Mouse (Mus musculus) lung, postnatal 4 days (tissue): Measurements from ENCODE around the gene Garnl3.

Source experiments
- DNase-seq, 2 experiments: peaks; one replicate each; pipeline ENCODE4 v3.0.0; 2021

Garnl3 gene

GRCm38 (mm10) chr2:32966689-32967631, 164.5 kb downstream of the Garnl3 start:
- DNase-seq: peak; percentile 89 to 93

DNA sequence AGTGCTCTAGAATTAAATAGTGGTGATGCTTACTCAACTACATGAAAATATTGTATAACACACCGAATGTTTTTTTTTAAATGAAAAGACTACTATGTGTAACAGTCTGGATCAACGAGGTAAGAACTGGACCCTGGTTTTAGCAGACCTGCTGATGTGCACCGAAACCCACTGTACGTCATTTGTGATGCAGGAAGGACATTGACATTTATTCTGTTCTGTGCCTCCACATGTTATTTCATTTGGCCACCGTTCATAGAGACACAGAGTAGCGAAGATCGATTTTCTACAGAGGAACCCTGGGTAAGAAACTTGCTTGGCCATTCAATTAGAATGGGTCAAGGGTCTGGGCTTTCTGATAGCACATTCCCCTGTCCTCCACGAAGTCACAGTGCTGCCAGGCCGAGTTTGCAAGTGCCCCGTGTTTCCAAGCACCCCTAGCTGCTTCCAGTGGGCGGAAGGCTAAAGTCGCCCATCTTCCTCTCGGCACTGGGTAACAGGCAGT, 165.2 kb downstream of the Garnl3 start:
- no peak for DNase-seq

DNA sequence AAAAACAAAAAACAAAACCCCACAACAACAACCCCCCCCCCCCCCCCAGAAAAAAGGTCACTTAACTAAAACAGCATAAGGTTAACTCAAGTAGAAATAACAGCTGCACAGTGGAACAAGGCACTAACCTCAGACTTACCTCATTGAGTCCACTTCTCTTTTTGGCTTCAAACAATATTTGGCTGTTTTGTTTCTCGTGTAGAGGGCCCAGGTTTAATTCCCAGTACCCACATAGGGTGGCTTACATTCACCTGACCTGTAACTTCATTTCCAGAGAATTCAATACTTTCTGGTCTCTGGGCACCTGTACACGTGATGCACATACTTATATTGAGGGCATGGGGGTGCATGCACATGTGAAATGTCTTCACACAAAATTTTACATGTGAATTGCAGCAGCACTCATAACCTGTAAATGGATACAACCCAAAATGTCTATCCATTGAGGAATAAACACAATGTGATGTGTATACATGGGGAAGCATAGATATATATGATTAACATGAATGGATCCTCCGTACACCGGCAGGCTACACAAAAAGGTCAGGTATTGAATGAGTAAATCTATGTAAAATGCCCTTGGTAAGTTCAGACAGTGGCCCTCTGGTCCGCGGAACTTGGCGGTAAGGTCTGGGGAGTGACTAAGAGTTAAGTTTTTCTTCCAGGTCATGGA, 165.8 kb downstream of the Garnl3 start:
- DNase-seq: no peak

DNA sequence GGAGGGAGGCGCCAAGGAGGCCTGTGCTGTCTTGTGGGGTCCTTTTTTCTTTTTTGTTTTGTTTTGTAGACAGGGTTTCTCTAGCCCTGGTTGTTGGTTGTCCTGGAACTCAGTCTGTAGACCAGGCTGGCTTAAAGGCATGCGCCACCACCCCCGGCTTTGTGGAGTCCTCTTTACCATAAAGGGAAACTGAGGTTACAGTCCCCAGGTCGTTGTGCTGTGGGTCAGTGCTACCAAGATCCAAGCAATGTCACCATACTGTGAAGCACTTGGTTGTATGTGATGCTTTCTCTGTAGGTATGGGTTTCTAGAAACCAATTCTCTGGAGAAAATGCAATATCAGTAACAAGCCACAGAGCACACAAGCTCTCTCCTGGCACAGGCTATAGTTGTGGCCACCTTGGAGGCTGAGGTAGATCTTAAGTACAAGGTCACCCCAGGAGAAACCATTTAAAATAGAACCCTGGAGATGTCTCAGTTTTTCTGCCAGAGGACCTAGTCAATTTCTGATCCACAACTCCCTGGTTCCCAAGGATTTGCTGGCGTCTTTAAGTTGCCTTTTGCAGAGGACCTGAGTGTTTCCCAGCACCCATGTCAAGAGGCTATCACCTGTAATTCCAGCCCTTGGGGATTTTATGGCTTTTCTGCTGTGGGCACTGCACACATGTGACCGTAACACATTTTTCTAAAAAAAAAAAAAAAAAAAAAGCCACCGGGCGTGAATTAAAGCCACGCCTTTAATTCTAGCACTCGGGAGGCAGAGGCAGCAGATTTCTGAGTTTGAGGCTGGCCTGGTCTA, 166.6 kb downstream of the Garnl3 start:
- no peak for DNase-seq

- DNase-seq: no peak
These were observed 167.5 kb downstream of the Garnl3 start for GRCm38 (mm10) chr2:32963981-32964380.

DNA sequence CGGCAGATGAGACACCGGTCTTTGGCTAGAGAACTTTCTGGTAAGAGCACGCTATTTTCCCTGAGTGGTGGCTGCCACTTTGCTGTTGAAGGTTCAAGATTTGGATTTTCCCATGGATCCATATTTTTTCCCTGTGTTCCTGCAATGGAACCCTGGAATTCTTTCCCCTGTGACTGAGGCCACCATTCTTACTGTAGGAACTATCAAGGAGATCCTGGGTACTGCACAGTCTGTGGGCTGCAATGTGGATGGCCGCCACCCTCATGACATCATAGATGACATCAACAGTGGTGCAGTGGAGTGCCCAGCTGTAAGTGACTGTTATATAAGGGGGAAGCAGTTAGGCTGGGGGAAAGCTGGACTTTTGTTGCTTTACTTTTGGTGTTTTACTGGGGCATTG, 167.9 kb downstream of the Garnl3 start:
- DNase-seq: no peak

- DNase-seq: no peak
These were observed 168.6 kb downstream of the Garnl3 start for GRCm38 (mm10) chr2:32962875-32963220.

GRCm38 (mm10) chr2:32962062-32962874, 169.2 kb downstream of the Garnl3 start:
- DNase-seq: no peak

- DNase-seq: peak; percentile 96 to 97
These were observed 170.1 kb downstream of the Garnl3 start, which contains the start of the genes Rpl12 and Lrsam1 for GRCm38 (mm10) chr2:32961192-32961995. Gene Rpl12 (plus strand): TSS chr2:32961559. Gene Lrsam1 (minus strand): TSS chr2:32961614.

DNA sequence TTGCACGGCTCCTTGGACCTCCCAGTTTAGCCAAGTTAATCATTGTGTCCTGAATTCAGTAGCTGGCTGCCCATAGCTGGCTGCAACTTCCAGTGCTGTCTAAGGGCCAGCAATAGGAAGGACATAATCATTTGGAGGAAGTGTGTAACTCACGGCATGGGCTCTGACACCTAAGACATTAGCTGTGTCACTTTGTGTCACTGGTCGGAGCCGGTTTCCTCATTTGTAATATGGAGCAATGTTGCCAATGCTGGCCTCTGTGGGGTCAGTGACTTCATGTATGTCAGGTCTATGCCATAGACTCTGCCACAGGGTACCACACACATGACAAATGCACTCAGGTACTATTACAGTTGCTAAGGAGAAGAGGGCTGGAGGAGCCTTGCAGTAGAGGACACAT, 171.2 kb downstream of the Garnl3 start:
- DNase-seq: no peak

DNA sequence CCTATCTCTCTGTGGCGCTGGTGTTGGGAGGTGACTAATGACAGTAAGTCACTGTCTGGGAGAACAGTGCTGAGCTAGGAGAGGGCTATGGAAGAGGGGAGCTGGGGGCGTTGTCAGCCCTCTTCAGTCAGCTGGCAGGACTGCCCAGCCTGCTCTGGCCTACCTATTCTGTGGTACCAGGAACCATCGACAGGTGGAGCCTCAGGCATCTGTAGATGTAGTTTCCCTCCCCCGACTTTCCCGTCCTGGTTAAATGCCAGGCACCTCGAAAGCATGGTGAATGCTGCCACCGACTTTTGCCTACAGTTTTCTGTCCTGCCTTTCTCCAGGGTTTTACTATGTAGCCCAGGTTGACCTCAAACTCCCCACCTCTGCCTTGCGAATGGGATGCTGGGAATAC, 174.1 kb downstream of the Garnl3 start:
- peak in 1 of 2 experiments; percentile 35 for DNase-seq

- no peak for DNase-seq
These were observed 176.9 kb downstream of the Garnl3 start for GRCm38 (mm10) chr2:32954581-32954980.

- no peak for DNase-seq
These were observed 184.0 kb downstream of the Garnl3 start for GRCm38 (mm10) chr2:32947454-32947853.

DNA sequence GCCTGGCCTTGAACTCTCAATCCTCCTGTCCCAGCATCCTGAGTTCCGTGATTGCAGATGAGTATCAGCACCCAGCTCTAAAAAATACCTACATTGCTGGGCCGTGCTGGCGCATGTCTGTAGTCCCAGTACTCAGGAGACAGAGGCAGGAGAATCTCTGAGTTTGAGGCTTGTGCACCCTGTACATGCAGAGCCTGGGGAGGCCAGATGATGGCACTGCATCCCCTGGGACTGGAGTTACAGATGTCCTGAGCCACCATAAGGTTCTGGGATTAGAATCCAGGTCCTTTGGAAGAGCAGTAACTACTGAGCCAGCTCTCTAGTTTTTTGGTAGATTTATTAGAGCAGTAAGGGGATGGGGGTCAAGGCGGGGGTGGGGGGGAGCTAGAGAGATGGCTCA, 191.0 kb downstream of the Garnl3 start:
- no peak for DNase-seq

GRCm38 (mm10) chr2:32939418-32939817, 192.0 kb downstream of the Garnl3 start:
- peak in 1 of 2 experiments; percentile 53 for DNase-seq

GRCm38 (mm10) chr2:32938741-32939140, 192.7 kb downstream of the Garnl3 start:
- no peak for DNase-seq
